Mouse (Mus musculus) embryonic facial prominence, embryonic 11.5 days (tissue): Measurements from ENCODE around the gene Itgb1bp1. TPM values are rescaled to one million over a fixed set of nuclear protein-coding genes. Genes with fewer than 3 reads are reported as not detected.

Experiments
- ATAC-seq: fragments of 200-750 bp; cut with Nextera tagmentation; replicated peaks from 2 replicates; pipeline ENCODE4 v1.8.0; 2017; ENCODE audit warnings: low read depth; ENCODE audit not compliant: insufficient number of reproducible peaks, low FRiP score, low TSS enrichment
- DNase-seq: peaks from one replicate; pipeline ENCODE4 v3.0.0-alpha.2; 2015; ENCODE audit warnings: low spot score
- H3K27ac ChIP-seq: fragments of 300-500 bp; sonication (generic); replicated peaks from 2 replicates; pipeline ENCODE4 v1.5.1; 2014; ENCODE audit warnings: mild to moderate bottlenecking, low read depth, low read length, control low read depth
- H3K27me3 ChIP-seq: fragments of 300-500 bp; sonication (generic); 2 replicates; pipeline ENCODE4 v1.6.1; 2014; ENCODE audit warnings: mild to moderate bottlenecking, low read length, moderate library complexity, mixed read lengths; ENCODE audit not compliant: control insufficient read depth, insufficient read depth
- H3K36me3 ChIP-seq: fragments of 300-500 bp; sonication (generic); replicated peaks from 2 replicates; pipeline ENCODE4 v1.6.1; 2014; ENCODE audit warnings: low read depth, mild to moderate bottlenecking, low read length, moderate library complexity, mixed read lengths; ENCODE audit not compliant: control insufficient read depth, insufficient read depth
- H3K4me1 ChIP-seq: fragments of 300-500 bp; sonication (generic); 2 replicates; pipeline ENCODE4 v1.6.1; 2014; ENCODE audit warnings: low read length, mixed read lengths; ENCODE audit not compliant: control insufficient read depth, insufficient read depth
- H3K4me2 ChIP-seq: fragments of 300-500 bp; sonication (generic); 2 replicates; pipeline ENCODE4 v1.6.1; 2014; ENCODE audit warnings: low read depth, mild to moderate bottlenecking, control low read depth, low read length, moderate library complexity
- H3K4me3 ChIP-seq: fragments of 300-500 bp; sonication (generic); 2 replicates; pipeline ENCODE4 v1.5.1; 2014; ENCODE audit warnings: low read depth, low read length, control low read depth
- H3K9ac ChIP-seq: fragments of 300-500 bp; sonication (generic); replicated peaks from 2 replicates; pipeline ENCODE4 v1.6.1; 2014; ENCODE audit warnings: mild to moderate bottlenecking, control low read depth, low read length
- H3K9me3 ChIP-seq: fragments of 300-500 bp; sonication (generic); replicated peaks from 2 replicates; pipeline ENCODE4 v1.6.1; 2016; ENCODE audit warnings: mild to moderate bottlenecking, low read length, inconsistent platforms, mixed read lengths; ENCODE audit not compliant: control insufficient read depth
- WGBS: fragments of 180-500 bp; shearing (Covaris S2); extraction: QIAGEN DNeasy Blood & Tissue Kit; methylation state at CpG from one replicate; pipeline ENCODE4 v1.1.7; 2014; 5-methylcytosine and 5-hydroxymethylcytosine counted together
- polyA plus RNA-seq: library from polyadenylated mRNA; unstranded; fragments of >200 nt; fragmentation: Nextera tagmentation; extraction: Ambion mirVana; gene quantifications from 2 replicates; pipeline ENCODE4 v1.2.1, GENCODE M21; 2014

The Itgb1bp1 gene
- polyA plus RNA-seq, 1 experiment from 2014 or later = 49.5 TPM

DNA sequence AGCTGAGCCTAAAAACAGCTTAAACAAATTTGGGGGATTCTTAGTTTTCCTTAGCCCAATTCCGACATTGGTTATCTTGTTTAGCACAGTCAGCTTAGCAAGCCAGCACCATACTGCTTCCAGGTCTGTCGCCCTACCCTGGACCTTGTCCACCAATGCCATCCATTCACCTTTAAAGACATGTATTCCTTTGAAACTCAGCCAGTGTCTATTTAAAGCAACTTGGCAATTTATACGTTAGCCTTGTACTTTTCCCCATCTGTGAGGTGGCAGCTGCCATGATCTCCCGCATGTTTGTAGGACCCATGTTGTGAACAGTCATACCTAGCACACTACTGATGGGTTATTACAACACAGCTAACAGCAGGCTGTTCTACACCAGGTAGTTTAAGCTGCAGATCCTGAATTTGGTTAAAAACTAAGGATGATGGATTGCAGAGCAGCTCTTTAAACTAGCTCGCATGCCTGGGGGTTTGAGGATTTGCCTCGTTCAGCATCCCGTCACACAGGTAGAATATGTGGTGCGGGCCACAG is 17.9 kb downstream of the Itgb1bp1 start:
- Histone ChIP-seq H3K4me3 (no peak overlapping the region), H3K36me3 (peaks cover 15% of the 10 kb centered on the region), H3K27me3 (no peaks in the 10 kb centered on the region), H3K4me1 (no peaks in the 10 kb centered on the region), H3K9ac (no peak overlapping the region), H3K9me3 (no peaks in the 10 kb centered on the region), H3K27ac (no peak overlapping the region), H3K4me2 (no peak overlapping the region)
- WGBS = 94% methylated on average over 8 of the region's 8 CpGs
- no peak for ATAC-seq
- DNase-seq = no peak

DNA sequence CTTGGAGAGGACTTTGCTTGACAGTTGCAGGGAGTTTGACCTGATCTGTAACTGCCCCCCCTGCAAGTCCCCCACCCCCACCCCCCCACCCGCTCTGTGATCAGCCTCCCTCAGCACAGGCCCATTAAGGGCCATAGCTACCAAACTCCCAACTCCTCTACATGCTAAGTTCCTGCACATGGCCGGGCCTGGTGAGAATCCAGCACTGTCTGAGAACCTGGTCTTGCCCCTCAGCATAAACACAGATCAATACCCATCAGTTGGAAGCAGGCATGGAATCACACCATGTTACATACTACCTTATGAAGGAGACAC is 19.3 kb downstream of the Itgb1bp1 start:
- H3K27me3 ChIP-seq = no peaks in the 10 kb centered on the region
- DNase-seq = no peak
- H3K9me3 ChIP-seq = no peaks in the 10 kb centered on the region
- H3K4me2 ChIP-seq = no peak overlapping the region
- ATAC-seq = peak; percentile 21; the same call in 1 of the 2 replicates
- H3K27ac ChIP-seq = no peak overlapping the region
- 92% methylated on average over 2 of the region's 2 CpGs for WGBS
- no peaks in the 10 kb centered on the region for H3K4me1 ChIP-seq
- H3K36me3 ChIP-seq = peaks cover 11% of the 10 kb centered on the region
- H3K9ac ChIP-seq = no peak overlapping the region
- H3K4me3 ChIP-seq = no peak overlapping the region

DNA sequence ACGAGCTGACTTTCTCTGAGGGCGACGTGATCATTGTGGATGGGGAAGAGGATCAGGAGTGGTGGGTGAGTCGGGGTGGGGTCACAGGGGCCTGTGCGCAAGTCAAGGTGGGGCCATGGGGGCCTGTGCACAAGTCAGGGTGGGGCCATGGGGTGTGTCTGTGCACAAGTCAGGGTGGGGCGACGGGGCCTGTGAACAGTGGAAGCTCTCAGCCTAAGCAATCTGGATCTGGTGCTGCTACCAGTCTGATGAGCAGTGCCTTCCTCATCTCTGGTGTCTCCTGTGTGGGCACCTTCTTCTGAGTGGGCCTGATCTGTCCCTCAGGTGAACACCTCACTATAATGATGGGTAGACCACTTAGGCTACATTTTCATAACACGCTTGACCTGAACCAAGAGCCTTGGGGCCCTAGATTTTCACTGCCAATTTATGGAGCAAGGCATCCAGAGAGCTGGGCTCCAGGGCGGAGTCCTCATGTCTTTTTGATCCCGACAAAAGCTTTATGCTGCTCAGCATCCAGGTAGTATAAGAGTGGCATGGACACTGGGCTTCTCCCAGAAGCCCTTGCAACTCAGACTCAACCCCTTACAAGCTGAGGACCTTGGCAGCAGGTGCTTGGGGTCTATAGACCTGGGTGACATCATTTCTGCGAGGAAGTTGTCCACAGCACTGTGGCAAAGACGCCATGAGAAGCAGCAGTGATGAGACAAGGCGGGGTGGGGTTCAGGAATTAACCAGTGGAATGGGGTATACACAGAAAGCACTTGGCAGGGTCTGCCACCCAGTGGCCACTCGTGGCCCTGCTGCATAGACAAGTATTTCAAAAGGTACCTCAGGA is 19.9 kb downstream of the Itgb1bp1 start:
- Histone ChIP-seq H3K9ac (no peak overlapping the region), H3K4me3 (no peak overlapping the region), H3K27me3 (no peaks in the 10 kb centered on the region), H3K36me3 (peaks cover 6% of the 10 kb centered on the region), H3K9me3 (no peaks in the 10 kb centered on the region), H3K27ac (no peak overlapping the region), H3K4me1 (no peaks in the 10 kb centered on the region), H3K4me2 (no peak overlapping the region)
- 78% methylated on average over 14 of the region's 14 CpGs for WGBS
- DNase-seq (peak; percentile 61), ATAC-seq (peak; percentile 61; the same call in 1 of the 2 replicates)

DNA sequence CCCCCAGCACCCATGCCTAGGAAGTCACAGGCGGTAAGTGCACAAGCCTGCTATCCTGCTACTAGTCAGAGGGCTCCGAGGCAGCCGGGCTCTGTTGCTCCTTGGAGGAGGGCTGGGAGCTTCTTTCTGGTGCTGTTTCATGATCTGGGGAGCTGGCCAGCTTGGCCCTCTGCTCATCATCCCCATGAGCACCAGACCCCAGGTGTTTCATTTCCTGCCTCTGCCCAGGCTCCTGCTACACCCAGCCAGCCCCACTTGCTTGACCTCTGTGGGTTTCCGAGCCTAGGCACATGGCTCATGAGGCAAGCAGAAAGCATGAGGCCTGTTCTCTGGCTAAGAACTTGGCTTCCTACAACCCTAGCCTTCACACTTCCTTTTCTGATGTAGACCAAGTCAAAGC is 20.6 kb downstream of the Itgb1bp1 start:
- 90% methylated on average over 4 of the region's 4 CpGs for WGBS
- Histone ChIP-seq H3K9ac (no peak overlapping the region), H3K36me3 (no peaks in the 10 kb centered on the region; the same call in none of the 2 replicates), H3K27me3 (no peaks in the 10 kb centered on the region), H3K4me1 (no peaks in the 10 kb centered on the region), H3K4me3 (no peak overlapping the region), H3K9me3 (no peaks in the 10 kb centered on the region), H3K27ac (no peak overlapping the region), H3K4me2 (no peak overlapping the region)
- DNase-seq = no peak
- ATAC-seq = no peak

DNA sequence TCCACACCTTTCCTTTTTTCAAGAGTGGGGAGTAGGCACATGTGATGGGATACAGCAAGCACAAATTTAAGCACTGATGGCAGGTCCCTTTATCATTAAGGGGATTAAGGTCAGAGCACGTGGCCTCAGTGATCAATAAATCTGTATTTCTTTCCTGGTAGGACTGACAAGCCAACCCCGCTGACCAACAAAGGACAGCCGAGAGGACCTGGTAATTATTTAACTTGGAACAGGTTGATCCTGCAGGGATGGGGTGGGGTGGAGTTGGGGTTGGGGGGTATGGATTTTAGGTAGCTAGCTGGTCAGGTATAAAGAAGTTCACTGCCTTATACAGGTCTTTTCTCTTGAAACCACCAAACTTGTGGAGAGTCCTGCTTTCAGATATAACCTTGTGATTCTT is 21.1 kb downstream of the Itgb1bp1 start:
- Histone ChIP-seq H3K27me3 (no peaks in the 10 kb centered on the region), H3K9ac (no peak overlapping the region), H3K4me3 (no peak overlapping the region), H3K36me3 (no peaks in the 10 kb centered on the region; the same call in 1 of the 2 replicates), H3K4me2 (no peak overlapping the region), H3K9me3 (no peaks in the 10 kb centered on the region), H3K4me1 (no peaks in the 10 kb centered on the region), H3K27ac (no peak overlapping the region)
- DNase-seq (no peak), ATAC-seq (no peak)
- 87% methylated on average over 3 of the region's 3 CpGs for WGBS

DNA sequence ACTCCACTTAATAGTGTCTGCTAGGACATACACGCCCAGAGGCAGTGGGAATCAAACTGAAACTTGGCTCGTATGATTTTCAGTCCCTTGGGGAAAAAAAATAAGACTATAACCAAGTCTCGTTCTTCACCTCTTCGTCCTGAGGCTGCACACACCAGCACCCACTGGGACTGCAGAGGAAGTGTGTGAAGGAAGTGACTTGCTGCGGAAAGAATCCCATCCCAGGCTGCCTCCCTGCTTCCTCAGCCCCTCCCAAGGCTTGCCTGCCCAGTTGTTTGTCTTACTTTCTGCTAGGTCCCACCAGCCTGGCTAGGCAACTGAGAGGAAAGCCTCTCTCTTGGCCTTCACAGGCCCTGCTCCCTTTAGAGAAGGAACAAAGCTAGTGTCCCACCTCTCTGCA is 21.8 kb downstream of the Itgb1bp1 start:
- WGBS = 73% methylated on average over 5 of the region's 5 CpGs
- H3K9me3 ChIP-seq = no peaks in the 10 kb centered on the region
- no peaks in the 10 kb centered on the region for H3K27me3 ChIP-seq
- no peaks in the 10 kb centered on the region for H3K4me1 ChIP-seq
- ATAC-seq = no peak
- no peak for DNase-seq
- no peak overlapping the region for H3K9ac ChIP-seq
- no peak overlapping the region for H3K4me2 ChIP-seq
- no peaks in the 10 kb centered on the region; the same call in 1 of the 2 replicates for H3K36me3 ChIP-seq
- H3K4me3 ChIP-seq = no peak overlapping the region
- H3K27ac ChIP-seq = no peak overlapping the region

DNA sequence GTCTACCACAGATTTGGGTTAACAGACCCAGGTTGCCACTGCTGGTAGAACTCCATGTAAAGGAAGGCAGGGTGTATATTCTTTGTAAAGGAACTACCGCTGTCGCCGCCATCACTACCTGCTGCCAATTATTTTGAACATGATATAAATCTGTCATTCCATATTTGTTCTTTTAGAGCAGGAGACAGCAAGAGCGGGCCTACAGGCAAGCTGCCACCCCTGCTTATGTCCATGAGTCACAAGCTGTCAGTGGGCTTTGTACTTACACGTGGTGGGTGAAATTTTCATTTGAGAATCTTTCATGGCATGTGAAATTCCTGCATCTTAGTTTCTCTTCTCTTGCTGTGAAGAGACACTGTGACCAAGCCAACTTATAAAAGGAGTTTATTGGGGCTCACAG is 22.8 kb downstream of the Itgb1bp1 start:
- Histone ChIP-seq H3K4me3 (no peak overlapping the region), H3K9me3 (no peaks in the 10 kb centered on the region), H3K27ac (no peak overlapping the region), H3K4me2 (no peak overlapping the region), H3K9ac (no peak overlapping the region), H3K36me3 (no peaks in the 10 kb centered on the region; the same call in 1 of the 2 replicates), H3K27me3 (no peaks in the 10 kb centered on the region), H3K4me1 (no peaks in the 10 kb centered on the region)
- WGBS = 97% methylated on average over 5 of the region's 5 CpGs
- no peak for DNase-seq
- no peak for ATAC-seq

DNA sequence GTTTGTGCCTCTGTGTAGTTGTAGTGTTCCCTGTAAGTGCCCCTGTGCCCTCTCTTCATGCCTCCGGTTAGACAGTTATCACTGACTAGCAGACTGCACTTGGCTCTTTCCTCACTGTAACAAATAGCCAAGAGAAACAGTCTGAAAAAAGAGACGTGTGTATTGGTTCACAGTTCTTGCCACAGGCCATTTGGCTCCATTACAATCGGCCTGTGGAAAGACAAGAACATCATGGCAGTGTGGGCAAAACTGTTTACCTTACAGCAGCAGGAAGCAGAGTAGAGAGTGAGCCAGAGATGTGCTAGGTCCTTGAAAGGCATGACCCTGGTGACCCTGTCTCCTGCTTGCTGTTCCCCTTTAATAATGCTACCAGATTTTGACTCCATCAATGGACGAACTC is 24.6 kb downstream of the Itgb1bp1 start:
- no peaks in the 10 kb centered on the region for H3K9me3 ChIP-seq
- no peak for DNase-seq
- no peaks in the 10 kb centered on the region; the same call in 1 of the 2 replicates for H3K36me3 ChIP-seq
- H3K4me3 ChIP-seq = no peak overlapping the region
- H3K27me3 ChIP-seq = no peaks in the 10 kb centered on the region
- no peak overlapping the region for H3K4me2 ChIP-seq
- 82% methylated on average over 4 of the region's 4 CpGs for WGBS
- H3K9ac ChIP-seq = no peak overlapping the region
- ATAC-seq = no peak
- H3K4me1 ChIP-seq = no peaks in the 10 kb centered on the region
- no peak overlapping the region for H3K27ac ChIP-seq
